Mouse (Mus musculus): ENCODE measurements around the gene Srp54b.
"Not testable (repeated sequence)": the region's sequence is repeated elsewhere in the genome, so short reads cannot be mapped to it uniquely, and the experiment has no call there.

DNA sequence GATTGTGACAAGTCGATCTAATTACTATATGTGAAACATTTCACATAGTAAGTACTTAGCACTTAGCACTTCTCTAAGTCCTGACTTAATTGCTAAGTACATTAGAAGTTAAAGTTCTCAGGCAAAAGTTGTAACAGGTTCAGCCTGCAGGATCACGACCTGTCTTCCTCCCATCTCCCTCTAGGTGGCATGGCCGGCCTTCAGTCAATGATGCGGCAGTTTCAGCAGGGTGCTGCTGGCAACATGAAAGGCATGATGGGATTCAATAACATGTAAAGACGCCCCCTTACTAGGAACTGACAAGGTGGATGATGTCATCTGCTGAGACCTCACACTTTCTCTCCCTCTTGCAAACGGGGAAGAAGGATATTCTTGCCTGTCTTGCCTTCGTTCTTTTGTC, 42.3 kb upstream of the Srp54b start:
- TF ChIP-seq CTCF, EP300 (IDR thresholded peaks at IDR 0.05; ENCODE audit: low read depth): not testable (repeated sequence)
